Mouse (Mus musculus) liver, embryonic 14.5 days (tissue): Measurements from ENCODE around the gene Asb1. TPM values are rescaled to one million over a fixed set of nuclear protein-coding genes. Genes with fewer than 3 reads are reported as not detected.

ENCODE experiments used
- ATAC-seq: fragments of 200-750 bp; cut with Nextera tagmentation; 2 replicates; pipeline ENCODE4 v1.8.0; 2017; ENCODE audit warnings: moderate number of reproducible peaks, mild to moderate bottlenecking, moderate library complexity; ENCODE audit not compliant: insufficient read depth
- DNase-seq, 3 experiments: peaks; one replicate each; pipeline ENCODE4 v3.0.0-alpha.2; 2012 to 2013; ENCODE audit warnings: low read depth in 3 of 3, low spot score in 3 of 3
- H3K27ac ChIP-seq: fragments of 300-500 bp; sonication (generic); 2 replicates; pipeline ENCODE4 v1.5.1; 2014; ENCODE audit warnings: moderate library complexity, mild to moderate bottlenecking, control low read depth, inconsistent platforms
- H3K27me3 ChIP-seq: fragments of 300-500 bp; sonication (generic); 2 replicates; pipeline ENCODE4 v1.6.1; 2014; ENCODE audit warnings: mild to moderate bottlenecking, low read length, moderate library complexity; ENCODE audit not compliant: control insufficient read depth, insufficient read depth
- H3K36me3 ChIP-seq: fragments of 300-500 bp; sonication (generic); replicated peaks from 2 replicates; pipeline ENCODE4 v1.6.1; 2014; ENCODE audit warnings: low read depth; ENCODE audit not compliant: control insufficient read depth, insufficient read depth
- H3K4me1 ChIP-seq, 2 experiments: fragments of 200-500 bp in 1 of 2; fragments of 300-500 bp in 1 of 2; sonication (generic) in 1 of 2; replicated peaks; 2 replicates each; pipeline ENCODE4 v1.6.1; 2012 to 2014; ENCODE audit warnings: antibody characterized with exemption in 1 of 2, inconsistent platforms in 1 of 2, low read length in 1 of 2; ENCODE audit not compliant: control insufficient read depth in 2 of 2, insufficient read depth in 2 of 2
- H3K4me2 ChIP-seq: fragments of 300-500 bp; sonication (generic); 2 replicates; pipeline ENCODE4 v1.6.1; 2014; ENCODE audit warnings: low read depth, mild to moderate bottlenecking, control low read depth, moderate library complexity
- H3K4me3 ChIP-seq, 2 experiments: fragments of 200-500 bp in 1 of 2; fragments of 300-500 bp in 1 of 2; sonication (generic) in 1 of 2; 2 replicates each; pipeline ENCODE4 v1.5.1; 2012 to 2014; ENCODE audit warnings: low read depth in 2 of 2, low read length in 2 of 2, mild to moderate bottlenecking in 2 of 2, control low read depth in 1 of 2, inconsistent platforms in 1 of 2, moderate library complexity in 1 of 2; ENCODE audit not compliant: insufficient read depth in 1 of 2
- H3K9ac ChIP-seq: fragments of 300-500 bp; sonication (generic); replicated peaks from 2 replicates; pipeline ENCODE4 v1.6.1; 2014; ENCODE audit warnings: mild to moderate bottlenecking, control low read depth, moderate library complexity
- H3K9me3 ChIP-seq: fragments of 300-500 bp; sonication (generic); 2 replicates; pipeline ENCODE4 v1.6.1; 2016; ENCODE audit warnings: low read length, mixed read lengths; ENCODE audit not compliant: control insufficient read depth
- CTCF ChIP-seq: IDR thresholded peaks from 2 replicates; pipeline ENCODE4 v1.5.1; 2016; ENCODE audit warnings: antibody characterized with exemption, low read depth, control low read depth
- EP300 ChIP-seq: IDR thresholded peaks from 2 replicates; pipeline ENCODE4 v1.6.1; 2016; ENCODE audit warnings: antibody characterized with exemption, low read depth
- WGBS: fragments of 180-500 bp; shearing (Covaris S2); extraction: QIAGEN DNeasy Blood & Tissue Kit; methylation state at CpG from one replicate; pipeline ENCODE4 v1.1.7; 2014; ENCODE audit not compliant: insufficient replicate concordance; 5-methylcytosine and 5-hydroxymethylcytosine counted together
- polyA plus RNA-seq, 2 experiments: library from polyadenylated mRNA; depleted of rRNA in 1 of 2; stranded (reverse) in 1 of 2; unstranded in 1 of 2; fragments of >200 nt; fragmentation: Nextera tagmentation in 1 of 2; extraction: Ambion mirVana in 1 of 2; gene quantifications; 2 replicates each; pipeline versions ENCODE4 v1.2.1 to v1.2.3; 2012 to 2014

Asb1 gene
- polyA plus RNA-seq, 2 experiments = 10.4 to 12.6 TPM

- no peak overlapping the region for H3K4me2 ChIP-seq
- ATAC-seq (no peak), DNase-seq (no peak)
- H3K9ac ChIP-seq = no peak overlapping the region
- no peaks in the 10 kb centered on the region for H3K27me3 ChIP-seq
- H3K9me3 ChIP-seq = no peaks in the 10 kb centered on the region
- 35% methylated on average over 9 of the region's 9 CpGs for WGBS
- TF ChIP-seq CTCF (peak; percentile 51), EP300 (no peak)
- no peaks in the 10 kb centered on the region for H3K4me1 ChIP-seq
- H3K4me3 ChIP-seq = no peak overlapping the region
- H3K36me3 ChIP-seq = no peaks in the 10 kb centered on the region
- no peak overlapping the region for H3K27ac ChIP-seq
These were observed 60.5 kb downstream of the Asb1 start for GRCm38 (mm10) chr1:91600671-91601361.

- TF ChIP-seq EP300 (no peak), CTCF (no peak)
- H3K9me3 ChIP-seq = no peaks in the 10 kb centered on the region
- DNase-seq = no peak
- H3K4me1 ChIP-seq = no peaks in the 10 kb centered on the region
- H3K36me3 ChIP-seq = no peaks in the 10 kb centered on the region
- no peak overlapping the region for H3K4me2 ChIP-seq
- no peak overlapping the region for H3K4me3 ChIP-seq
- 55% methylated on average over 2 of the region's 2 CpGs for WGBS
- no peak for ATAC-seq
- no peaks in the 10 kb centered on the region for H3K27me3 ChIP-seq
- no peak overlapping the region for H3K9ac ChIP-seq
- H3K27ac ChIP-seq = no peak overlapping the region
These were observed 61.2 kb downstream of the Asb1 start for GRCm38 (mm10) chr1:91601362-91602096.

GRCm38 (mm10) chr1:91605632-91606031 lies 65.3 kb downstream of the Asb1 start:
- Histone ChIP-seq H3K9me3 (no peaks in the 10 kb centered on the region), H3K27ac (no peak overlapping the region), H3K27me3 (no peaks in the 10 kb centered on the region), H3K4me3 (no peak overlapping the region), H3K36me3 (no peaks in the 10 kb centered on the region), H3K9ac (no peak overlapping the region), H3K4me2 (no peak overlapping the region), H3K4me1 (no peaks in the 10 kb centered on the region)
- TF ChIP-seq CTCF (no peak), EP300 (no peak)
- no peak for ATAC-seq
- no peak for DNase-seq
- 61% methylated on average over 14 of the region's 14 CpGs for WGBS

GRCm38 (mm10) chr1:91606701-91607100 lies 66.4 kb downstream of the Asb1 start:
- 56% methylated on average over 7 of the region's 7 CpGs for WGBS
- TF ChIP-seq EP300 = no peak
- TF ChIP-seq CTCF = no peak
- Histone ChIP-seq H3K9me3 (no peaks in the 10 kb centered on the region), H3K4me1 (no peaks in the 10 kb centered on the region), H3K4me3 (no peak overlapping the region), H3K4me2 (no peak overlapping the region), H3K27me3 (no peaks in the 10 kb centered on the region), H3K36me3 (no peaks in the 10 kb centered on the region), H3K9ac (no peak overlapping the region), H3K27ac (no peak overlapping the region)
- DNase-seq (no peak), ATAC-seq (no peak)

- no peak overlapping the region for H3K27ac ChIP-seq
- no peak overlapping the region for H3K4me3 ChIP-seq
- no peak overlapping the region for H3K9ac ChIP-seq
- H3K9me3 ChIP-seq = no peaks in the 10 kb centered on the region
- H3K27me3 ChIP-seq = no peaks in the 10 kb centered on the region
- WGBS = 50% methylated on average over 6 of the region's 6 CpGs
- ATAC-seq (no peak), DNase-seq (no peak)
- no peak overlapping the region for H3K4me2 ChIP-seq
- no peaks in the 10 kb centered on the region for H3K4me1 ChIP-seq
- no peaks in the 10 kb centered on the region for H3K36me3 ChIP-seq
- no peak for TF ChIP-seq EP300
These were observed 66.8 kb downstream of the Asb1 start for GRCm38 (mm10) chr1:91607141-91607540.

Other genes with a start within 250 kb of the Asb1 start
- 20.7 and 21.0 TPM in 2 replicates for gene Scly, start 242.2 kb upstream of the Asb1 start, polyA plus RNA-seq (2012; rRNA removed)
- gene Scly, start 242.2 kb upstream of the Asb1 start, polyA plus RNA-seq (2014; fragmentation: Nextera tagmentation; extraction: Ambion mirVana) = 21.0 and 22.6 TPM in 2 replicates
- 0.01 and 0.03 TPM in 2 replicates for gene Espnl, start 218.5 kb upstream of the Asb1 start, polyA plus RNA-seq (2012; rRNA removed)
- 0.01 TPM in 1 of 2 replicates, not detected in the other for gene Espnl, start 218.5 kb upstream of the Asb1 start, polyA plus RNA-seq (2014; fragmentation: Nextera tagmentation; extraction: Ambion mirVana)
- 0.01 and 0.02 TPM in 2 replicates for gene Klhl30, start 189.5 kb upstream of the Asb1 start, polyA plus RNA-seq (2012; rRNA removed)
- gene Klhl30, start 189.5 kb upstream of the Asb1 start, polyA plus RNA-seq (2014; fragmentation: Nextera tagmentation; extraction: Ambion mirVana) = not detected in 2 replicates
- gene Erfe, start 174.1 kb upstream of the Asb1 start, polyA plus RNA-seq (2012; rRNA removed) = 2.2 and 2.7 TPM in 2 replicates
- 2.3 and 2.4 TPM in 2 replicates for gene Erfe, start 174.1 kb upstream of the Asb1 start, polyA plus RNA-seq (2014; fragmentation: Nextera tagmentation; extraction: Ambion mirVana)
- 30.9 and 46.0 TPM in 2 replicates for gene Ilkap, start 141.7 kb upstream of the Asb1 start, polyA plus RNA-seq (2012; rRNA removed)
- gene Ilkap, start 141.7 kb upstream of the Asb1 start, polyA plus RNA-seq (2014; fragmentation: Nextera tagmentation; extraction: Ambion mirVana) = 62.1 and 65.8 TPM in 2 replicates
- gene Hes6, start 126.5 kb upstream of the Asb1 start, polyA plus RNA-seq (2012; rRNA removed) = 11.2 and 12.9 TPM in 2 replicates
- 14.5 and 15.1 TPM in 2 replicates for gene Hes6, start 126.5 kb upstream of the Asb1 start, polyA plus RNA-seq (2014; fragmentation: Nextera tagmentation; extraction: Ambion mirVana)
- gene Per2, start 81.2 kb upstream of the Asb1 start, polyA plus RNA-seq (2012; rRNA removed) = 3.3 and 3.7 TPM in 2 replicates
- 1.6 and 2.2 TPM in 2 replicates for gene Per2, start 81.2 kb upstream of the Asb1 start, polyA plus RNA-seq (2014; fragmentation: Nextera tagmentation; extraction: Ambion mirVana)
- gene Traf3ip1, start 45.9 kb upstream of the Asb1 start, polyA plus RNA-seq (2012; rRNA removed) = 2.4 and 4.1 TPM in 2 replicates
- 1.3 TPM in 2 replicates for gene Traf3ip1, start 45.9 kb upstream of the Asb1 start, polyA plus RNA-seq (2014; fragmentation: Nextera tagmentation; extraction: Ambion mirVana)